Comparison of ENCODE assay signal across 9 mouse cellular contexts in genomic region chr14:73632648-73633263, GRCm38 (mm10). TPM values are rescaled to one million over a fixed set of nuclear protein-coding genes. Genes with fewer than 3 reads are reported as not detected.
DNase-seq lines count a peak whose midpoint lies in the region; ATAC-seq lines count a peak whose summit lies in the region.
"Had no signal": no experiment of that assay in that cellular context is flagged by ENCODE, and none has a peak within 500 bp of the region (broad histone marks: within the 10 kb centered on the region; RNA-seq: fewer than 3 reads in every experiment).

No protein-coding gene starts in this region.

- 40% methylated on average over 9 of the region's 9 CpGs for WGBS in midbrain, embryonic 15.5 days
- WGBS in midbrain, embryonic 11.5 days = 57% methylated on average over 9 of the region's 9 CpGs
- WGBS in heart, embryonic 16.5 days = 44% methylated on average over 9 of the region's 9 CpGs

- H3K4me2 ChIP-seq in midbrain, embryonic 15.5 days = no peak overlapping the region
- H3K4me2 ChIP-seq in midbrain, embryonic 11.5 days = no peak overlapping the region
- no peak overlapping the region for H3K4me2 ChIP-seq in heart, embryonic 16.5 days (ENCODE audit: low read depth, low read length)
- H3K4me2 ChIP-seq: neural tube, embryonic 13.5 days had no signal

- H3K4me1 ChIP-seq in midbrain, embryonic 15.5 days = no peaks in the 10 kb centered on the region
- H3K4me1 ChIP-seq in midbrain, embryonic 11.5 days (ENCODE audit: control insufficient read depth, insufficient read depth, low read length) = no peaks in the 10 kb centered on the region
- H3K4me1 ChIP-seq in heart, embryonic 16.5 days (ENCODE audit: control insufficient read depth, insufficient read depth, low read length) = peaks cover 2% of the 10 kb centered on the region; the same call in 1 of the 2 replicates

- H3K9ac ChIP-seq in midbrain, embryonic 15.5 days = no peak overlapping the region
- H3K9ac ChIP-seq in midbrain, embryonic 11.5 days (ENCODE audit: low read length) = no peak overlapping the region
- H3K9ac ChIP-seq in heart, embryonic 16.5 days (ENCODE audit: low read length) = no peak overlapping the region
- H3K9ac ChIP-seq: neural tube, embryonic 13.5 days had no signal

- no peak overlapping the region for H3K4me3 ChIP-seq in midbrain, embryonic 15.5 days
- H3K4me3 ChIP-seq in midbrain, embryonic 11.5 days (ENCODE audit: low read depth, low read length) = no peak overlapping the region
- H3K4me3 ChIP-seq in heart, embryonic 16.5 days (ENCODE audit: low read length) = no peak overlapping the region
- H3K4me3 ChIP-seq: neural tube, embryonic 13.5 days had no signal

- H3K36me3 ChIP-seq in midbrain, embryonic 15.5 days (replicated peaks) = no peaks in the 10 kb centered on the region
- H3K36me3 ChIP-seq in midbrain, embryonic 11.5 days (ENCODE audit: control insufficient read depth, insufficient read depth, low read length) = no peaks in the 10 kb centered on the region
- H3K36me3 ChIP-seq in heart, embryonic 16.5 days (ENCODE audit: control insufficient read depth, insufficient read depth) = no peaks in the 10 kb centered on the region
- H3K36me3 ChIP-seq: neural tube, embryonic 13.5 days had no signal

- no peak overlapping the region for H3K27ac ChIP-seq in midbrain, embryonic 15.5 days
- no peak overlapping the region for H3K27ac ChIP-seq in midbrain, embryonic 11.5 days (ENCODE audit: low read depth, low read length)
- H3K27ac ChIP-seq in heart, embryonic 16.5 days (ENCODE audit: low read length) = peak overlapping the region; percentile 63
- H3K27ac ChIP-seq: neural tube, embryonic 13.5 days had no signal

- intact Hi-C loops in left cerebral cortex, postnatal 4 days (cut with DNase I) = no loop called here

- DNase-seq in embryo, embryonic 10.5 days (ENCODE audit: low spot score) = peak; percentile 2
- DNase-seq in embryo, embryonic 9.5 days (ENCODE audit: extremely low spot score) = no peak
- no peak for DNase-seq in midbrain, embryonic 11.5 days (ENCODE audit: low spot score, missing footprints)
- peak; percentile 89 for DNase-seq in left cerebral cortex, postnatal 4 days
- DNase-seq in spleen, adult 12 weeks (ENCODE audit: low spot score) = no peak
- no peak for DNase-seq in natural killer cell, adult 2 months (ENCODE audit: low spot score in 2 of 2)

- peak; percentile 56 for ATAC-seq in midbrain, embryonic 15.5 days (replicated peaks)
- ATAC-seq in midbrain, embryonic 11.5 days (ENCODE audit: low FRiP score) = no peak
- ATAC-seq in heart, embryonic 16.5 days (replicated peaks; ENCODE audit: extremely low read depth, insufficient read depth, low FRiP score) = peak; percentile 78

- no peaks in the 10 kb centered on the region for H3K9me3 ChIP-seq in midbrain, embryonic 15.5 days
- H3K9me3 ChIP-seq in midbrain, embryonic 11.5 days (ENCODE audit: control insufficient read depth, low read length) = no peaks in the 10 kb centered on the region
- no peaks in the 10 kb centered on the region; the same call in 1 of the 2 replicates for H3K9me3 ChIP-seq in heart, embryonic 16.5 days (replicated peaks; ENCODE audit: control insufficient read depth, low read length)
- H3K9me3 ChIP-seq: neural tube, embryonic 13.5 days had no signal

- no peaks in the 10 kb centered on the region for H3K27me3 ChIP-seq in midbrain, embryonic 15.5 days (replicated peaks)
- no peaks in the 10 kb centered on the region for H3K27me3 ChIP-seq in midbrain, embryonic 11.5 days (ENCODE audit: control insufficient read depth, insufficient read depth, low read length)
- H3K27me3 ChIP-seq in heart, embryonic 16.5 days (ENCODE audit: control insufficient read depth, insufficient read depth, low read length) = no peaks in the 10 kb centered on the region
- H3K27me3 ChIP-seq: neural tube, embryonic 13.5 days had no signal

RNA-seq across cellular contexts. Expression of gene Gm21750, which starts 28.3 kb away (rescaled TPM):
- polyA plus RNA-seq in midbrain, embryonic 15.5 days (2015; fragmentation: Nextera tagmentation; extraction: Ambion mirVana) = not detected in 2 replicates
- polyA plus RNA-seq in midbrain, embryonic 11.5 days (2014; fragmentation: Nextera tagmentation; extraction: Ambion mirVana) = not detected in 2 replicates
- not detected in 2 replicates for polyA plus RNA-seq in heart, embryonic 16.5 days (2015; fragmentation: Nextera tagmentation; extraction: Ambion mirVana)
- total RNA-seq in left cerebral cortex, postnatal 4 days (2021) = not detected
- polyA plus RNA-seq: neural tube, embryonic 13.5 days had no signal

Comparison
In these comparisons a context has a peak if more than half of its experiments do, and no peak if none do; other contexts are left out.
1. DNase-seq: peak in embryo, embryonic 10.5 days (single experiment) and left cerebral cortex, postnatal 4 days (single experiment); none in embryo, embryonic 9.5 days (single experiment), midbrain, embryonic 11.5 days (single experiment), spleen, adult 12 weeks (single experiment) and natural killer cell, adult 2 months (0 of 2).